Mouse (Mus musculus) hematopoietic multipotent progenitor cell, adult 10-12 weeks (in vitro differentiated cells): ENCODE data around the gene Zfp300. TPM values are rescaled to one million over a fixed set of nuclear protein-coding genes. Genes with fewer than 3 reads are reported as not detected.

ENCODE experiments used
- polyA plus RNA-seq: library from polyadenylated mRNA; stranded (reverse); fragments of >175 nt; gene quantifications from 2 replicates; pipeline ENCODE4 v1.2.3, GENCODE M21; 2012; ENCODE audit warnings: low replicate concordance

Zfp300 gene
- 0.04 TPM in 1 of 2 replicates, not detected in the other for polyA plus RNA-seq

GRCm38 (mm10) chrX:21088983-21089866, at the start of gene Zfp300:
Zfp300 (minus strand) TSS chrX:21089527.

GRCm38 (mm10) chrX:21115520-21115919, 26.2 kb upstream of the Zfp300 start, which contains the start of gene Ssxa1:
Ssxa1 (plus strand) TSS chrX:21115820.

GRCm38 (mm10) chrX:21068106-21068505, 21.2 kb downstream of the Zfp300 start, which contains the start of gene Spaca5:
Spaca5 (plus strand) TSS chrX:21068406.

GRCm38 (mm10) chrX:21061866-21062543, 27.3 kb downstream of the Zfp300 start, which contains the start of gene Zfp182:
Zfp182 (minus strand) TSS chrX:21062316.

Other genes starting within 250 kb of the Zfp300 start
- 0.55 TPM in 1 of 2 replicates, not detected in the other for gene Timp1, start 219.4 kb downstream of the Zfp300 start, polyA plus RNA-seq
- 2.3 and 7.1 TPM in 2 replicates for gene Syn1, start 168.5 kb downstream of the Zfp300 start, polyA plus RNA-seq
- gene Cfp, start 158.0 kb downstream of the Zfp300 start, polyA plus RNA-seq, result 359 and 470 TPM in 2 replicates
- gene Elk1, start 138.9 kb downstream of the Zfp300 start, polyA plus RNA-seq, result 18.3 and 18.9 TPM in 2 replicates
- 5.5 and 19.3 TPM in 2 replicates for gene Uxt, start 127.5 kb downstream of the Zfp300 start, polyA plus RNA-seq
- 0.07 and 0.99 TPM in 2 replicates for gene Zfp182, start 27.2 kb downstream of the Zfp300 start, polyA plus RNA-seq
- gene Spaca5, start 21.1 kb downstream of the Zfp300 start, polyA plus RNA-seq, result not detected in 2 replicates
- gene Ssxa1, start 26.3 kb upstream of the Zfp300 start, polyA plus RNA-seq, result not detected in 2 replicates
- gene Gm21876, start 86.1 kb upstream of the Zfp300 start, polyA plus RNA-seq, result not detected in 2 replicates